Mouse (Mus musculus) retina, adult 2 months (tissue): Measurements from ENCODE around the gene Olfr1106.

Experiments
- DNase-seq: peaks from one replicate; pipeline ENCODE4 v3.0.0-alpha.2; 2012; ENCODE audit warnings: low read depth, low spot score

Olfr1106 gene

GRCm38 (mm10) chr2:87052173-87052572 lies at the start of gene Olfr1106:
TSS of gene Olfr1106 (minus strand) at chr2:87052273.
- DNase-seq = no peak

GRCm38 (mm10) chr2:87095908-87096307 lies 43.8 kb upstream of the Olfr1106 start, which contains the start of gene Olfr1109:
TSS of gene Olfr1109 (minus strand) at chr2:87096008.
- no peak for DNase-seq

GRCm38 (mm10) chr2:87075717-87076116 lies 23.6 kb upstream of the Olfr1106 start, which contains the start of gene Olfr1107:
TSS of gene Olfr1107 (minus strand) at chr2:87075817.
- DNase-seq = no peak

GRCm38 (mm10) chr2:87036431-87036830 lies 15.6 kb downstream of the Olfr1106 start, which contains the start of gene Olfr1105:
TSS of gene Olfr1105 (minus strand) at chr2:87036531.
- no peak for DNase-seq

- DNase-seq = no peak
Observed at GRCm38 (mm10) chr2:87026980-87027379, 25.1 kb downstream of the Olfr1106 start, which contains the start of gene Olfr1104. TSS of gene Olfr1104 (minus strand) at chr2:87027080.

GRCm38 (mm10) chr2:86998098-86998497 lies 54.0 kb downstream of the Olfr1106 start, which contains the start of gene Olfr1102:
TSS of gene Olfr1102 (plus strand) at chr2:86998398.
- no peak for DNase-seq
